ENCODE assay signal across 7 mouse cellular contexts in the genomic region with DNA sequence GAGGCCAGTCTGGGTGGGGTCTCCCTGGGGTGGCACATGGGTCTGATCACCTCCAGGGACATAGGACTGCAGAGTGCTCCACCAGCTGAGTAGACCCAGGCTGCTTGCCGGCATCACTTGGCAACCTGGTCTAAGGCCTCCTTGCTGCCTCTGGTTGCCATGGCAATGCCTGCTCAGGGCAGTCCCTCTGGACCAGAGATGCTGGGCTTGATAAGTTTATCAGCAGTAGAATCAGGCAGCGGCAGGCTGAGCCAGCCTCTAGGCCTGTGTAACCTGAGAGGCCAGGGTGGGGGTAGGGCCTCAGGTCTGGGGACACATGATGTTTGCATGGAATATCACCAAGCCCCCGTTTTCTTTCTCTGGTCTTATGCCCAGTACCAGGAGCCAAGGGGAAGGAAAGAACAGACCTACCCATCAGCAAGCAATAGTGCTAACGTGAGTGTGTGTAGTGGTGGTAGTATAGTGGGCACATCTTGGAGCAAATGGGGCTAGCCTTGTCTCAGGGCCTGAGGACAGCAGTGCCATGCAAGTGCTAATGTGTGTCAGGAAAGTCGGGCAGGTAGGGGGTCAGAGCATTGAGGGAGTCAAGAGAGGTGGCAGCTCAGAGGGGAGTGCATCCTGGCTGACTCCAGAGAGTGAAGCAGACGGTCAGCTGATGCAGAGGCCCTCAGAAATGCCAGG.
DNase-seq lines count a peak whose midpoint lies in the region; ATAC-seq and TF ChIP-seq lines count a peak whose summit lies in the region.

No protein-coding gene starts in this region.

- peaks cover 20% of the 10 kb centered on the region for H3K4me1 ChIP-seq in intestine, embryonic 14.5 days (replicated peaks; ENCODE audit: control insufficient read depth, insufficient read depth, low read length)
- peaks cover 6% of the 10 kb centered on the region for H3K4me1 ChIP-seq in liver, postnatal 0 days (ENCODE audit: insufficient read depth)

- 19% methylated on average over 6 of the region's 6 CpGs for WGBS in intestine, embryonic 14.5 days
- 36% methylated on average over 6 of the region's 6 CpGs for WGBS in liver, postnatal 0 days (ENCODE audit: insufficient replicate concordance)

- H3K27ac ChIP-seq in intestine, embryonic 14.5 days (ENCODE audit: low read depth) = no peak overlapping the region
- 0 out of 2 replicates have a peak overlapping the region, but pooled peaks have one; percentile 46 for H3K27ac ChIP-seq in liver, postnatal 0 days (ENCODE audit: low read depth)

- TF ChIP-seq CTCF in liver, postnatal 0 days (IDR thresholded peaks at IDR 0.05; ENCODE audit: low read depth) = no peak

- ATAC-seq in intestine, embryonic 14.5 days (replicated peaks; ENCODE audit: low FRiP score, low TSS enrichment, low read depth) = peak; percentile 41
- ATAC-seq in liver, postnatal 0 days = peak; percentile 41

- H3K36me3 ChIP-seq in intestine, embryonic 14.5 days (ENCODE audit: control insufficient read depth, insufficient read depth, low read length) = peaks cover 16% of the 10 kb centered on the region
- peaks cover 7% of the 10 kb centered on the region for H3K36me3 ChIP-seq in liver, postnatal 0 days (replicated peaks; ENCODE audit: insufficient read depth, low read length)

- no peak overlapping the region for H3K4me2 ChIP-seq in intestine, embryonic 14.5 days (ENCODE audit: low read length)
- no peak overlapping the region for H3K4me2 ChIP-seq in liver, postnatal 0 days (ENCODE audit: low read depth, low read length)

- no peak overlapping the region for H3K4me3 ChIP-seq in intestine, embryonic 14.5 days (ENCODE audit: low read depth, low read length)
- no peak overlapping the region for H3K4me3 ChIP-seq in liver, postnatal 0 days (ENCODE audit: low read depth, low read length)

- no peaks in the 10 kb centered on the region for H3K27me3 ChIP-seq in intestine, embryonic 14.5 days (replicated peaks; ENCODE audit: control insufficient read depth, insufficient read depth, low read length)
- H3K27me3 ChIP-seq in liver, postnatal 0 days (ENCODE audit: insufficient read depth, low read length) = no peaks in the 10 kb centered on the region

- H3K9me3 ChIP-seq in intestine, embryonic 14.5 days (ENCODE audit: control insufficient read depth, low read length) = no peaks in the 10 kb centered on the region
- H3K9me3 ChIP-seq in liver, postnatal 0 days (ENCODE audit: low read length) = no peaks in the 10 kb centered on the region

- no peak overlapping the region for H3K9ac ChIP-seq in intestine, embryonic 14.5 days (ENCODE audit: low read length)
- no peak overlapping the region for H3K9ac ChIP-seq in liver, postnatal 0 days (replicated peaks)

- peak; percentile 73 for DNase-seq in MN1 (ENCODE audit: low spot score)
- DNase-seq in embryo, embryonic 10.5 days (ENCODE audit: low spot score) = peak; percentile 73
- no peak for DNase-seq in intestine, embryonic 14.5 days (ENCODE audit: low spot score)
- peak; percentile 42 for DNase-seq in liver, postnatal 0 days
- no peak for DNase-seq in right cerebral cortex, postnatal 10 days (ENCODE audit: low spot score in 2 of 2)
- DNase-seq in cerebellum, adult 8-10 months = no peak
- no peak for DNase-seq in cerebellum, postnatal 4 days (ENCODE audit: low spot score in 2 of 2)

- TF ChIP-seq EP300 in liver, postnatal 0 days (IDR thresholded peaks at IDR 0.05; ENCODE audit: low read depth) = no peak

Comparison
In these comparisons a context has a peak if more than half of its experiments do, and no peak if none do; other contexts are left out.
1. DNase-seq: peak in MN1 (single experiment), embryo, embryonic 10.5 days (single experiment) and liver, postnatal 0 days (single experiment); none in intestine, embryonic 14.5 days (single experiment), right cerebral cortex, postnatal 10 days (0 of 2), cerebellum, adult 8-10 months (single experiment) and cerebellum, postnatal 4 days (0 of 2).